ENCODE assay signal across 12 mouse cellular contexts in genomic region chr6:48511861-48512260, GRCm38 (mm10). TPM values are rescaled to one million over a fixed set of nuclear protein-coding genes. Genes with fewer than 3 reads are reported as not detected.
"Had no signal": no experiment of that assay in that cellular context is flagged by ENCODE, and none has a peak within 500 bp of the region (broad histone marks: within the 10 kb centered on the region; RNA-seq: fewer than 3 reads in every experiment).

No protein-coding gene starts in this region.

- DNase-seq: lung, embryonic 14.5 days; lung, postnatal 10 days; midbrain, embryonic 14.5 days; retina, postnatal 1 day; right cerebral cortex, adult 18-20 months; right cerebral cortex, postnatal 25 days; right cerebral cortex, postnatal 4 days; spleen, adult 18-20 months; thymus, adult 18-20 months; thymus, postnatal 14 days; thymus, postnatal 36 days had no signal

RNA-seq across cellular contexts. Expression of gene Atp6v0e2, which starts 25.6 kb away (rescaled TPM):
- total RNA-seq: megakaryocyte-erythroid progenitor cell, adult 5-6 weeks had no signal
